Mouse (Mus musculus): Measurements from ENCODE around the gene Lhpp. TPM values are rescaled to one million over a fixed set of nuclear protein-coding genes. Genes with fewer than 3 reads are reported as not detected.

The Lhpp gene
- polyA plus RNA-seq, 1 experiment from 2014 or later, result 19.9 TPM

DNA sequence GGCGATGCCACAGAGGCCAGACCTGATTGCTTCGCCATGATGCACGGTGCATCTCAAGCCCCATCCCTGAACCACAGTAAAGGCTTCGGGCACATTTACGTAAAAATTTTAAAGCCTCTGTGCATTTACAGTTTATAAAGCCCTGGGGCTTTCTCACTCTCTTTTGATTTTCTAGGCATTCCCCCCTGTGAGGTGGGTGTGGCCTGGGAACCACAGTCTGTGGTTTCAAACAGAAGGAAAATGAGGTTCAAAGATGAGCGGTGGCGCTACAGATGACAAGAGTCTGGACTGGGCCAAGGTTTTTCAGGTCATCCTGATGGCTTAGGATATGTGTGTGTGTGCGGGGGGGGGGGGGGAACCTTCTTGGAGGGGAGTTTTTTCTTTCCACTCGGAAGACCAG lies 10.4 kb upstream of the Lhpp start:
- WGBS, result 2% methylated on average over 9 of the region's 9 CpGs
- Histone ChIP-seq H3K27me3 (peaks cover 98% of the 10 kb centered on the region), H3K36me3 (no peaks in the 10 kb centered on the region), H3K9me3 (no peaks in the 10 kb centered on the region), H3K9ac (0 out of 2 replicates have a peak overlapping the region, but pooled peaks have one; percentile 36), H3K4me2 (peak overlapping the region; percentile 82), H3K4me3 (peak overlapping the region; percentile 44), H3K4me1 (peaks cover 35% of the 10 kb centered on the region), H3K27ac (no peak overlapping the region)
- no peak for ATAC-seq (ENCODE audit: insufficient number of reproducible peaks, insufficient read depth, low FRiP score, low TSS enrichment, low read depth)

- Histone ChIP-seq H3K27me3 (peaks cover 89% of the 10 kb centered on the region), H3K9me3 (no peaks in the 10 kb centered on the region), H3K4me1 (peaks cover 39% of the 10 kb centered on the region), H3K9ac (no peak overlapping the region), H3K4me2 (no peak overlapping the region), H3K36me3 (no peaks in the 10 kb centered on the region), H3K27ac (no peak overlapping the region), H3K4me3 (no peak overlapping the region)
- 5% methylated on average over 8 of the region's 8 CpGs for WGBS
- ATAC-seq (ENCODE audit: insufficient number of reproducible peaks, insufficient read depth, low FRiP score, low TSS enrichment, low read depth), result no peak
Measured at GRCm38 (mm10) chr7:132600926-132601325, 9.5 kb upstream of the Lhpp start.

DNA sequence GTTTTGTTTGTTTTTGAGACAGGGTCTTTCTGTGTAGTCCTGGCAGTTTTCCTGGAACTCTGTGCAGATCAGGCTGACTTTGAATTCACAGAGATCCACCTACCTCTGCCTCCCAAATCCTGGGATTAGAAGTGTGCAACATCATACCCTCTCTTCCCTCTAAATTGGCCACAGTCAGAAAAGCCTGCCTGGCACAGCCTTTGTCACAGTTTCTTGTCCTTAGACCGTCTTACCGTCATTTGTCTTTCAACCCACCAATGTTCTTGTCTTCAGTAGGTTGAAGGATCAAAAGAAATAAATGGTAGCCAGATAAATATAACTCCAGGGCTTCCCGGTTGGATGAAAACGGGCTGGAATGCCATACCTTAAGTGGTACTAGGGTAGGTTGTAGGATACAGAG lies 5.7 kb upstream of the Lhpp start:
- Histone ChIP-seq H3K36me3 (no peaks in the 10 kb centered on the region), H3K9ac (no peak overlapping the region), H3K4me3 (no peak overlapping the region), H3K4me1 (peaks cover 10% of the 10 kb centered on the region), H3K27me3 (peaks cover 51% of the 10 kb centered on the region), H3K9me3 (no peaks in the 10 kb centered on the region), H3K4me2 (no peak overlapping the region), H3K27ac (no peak overlapping the region)
- ATAC-seq (ENCODE audit: insufficient number of reproducible peaks, insufficient read depth, low FRiP score, low TSS enrichment, low read depth), result no peak
- WGBS, result 83% methylated on average over 4 of the region's 4 CpGs

DNA sequence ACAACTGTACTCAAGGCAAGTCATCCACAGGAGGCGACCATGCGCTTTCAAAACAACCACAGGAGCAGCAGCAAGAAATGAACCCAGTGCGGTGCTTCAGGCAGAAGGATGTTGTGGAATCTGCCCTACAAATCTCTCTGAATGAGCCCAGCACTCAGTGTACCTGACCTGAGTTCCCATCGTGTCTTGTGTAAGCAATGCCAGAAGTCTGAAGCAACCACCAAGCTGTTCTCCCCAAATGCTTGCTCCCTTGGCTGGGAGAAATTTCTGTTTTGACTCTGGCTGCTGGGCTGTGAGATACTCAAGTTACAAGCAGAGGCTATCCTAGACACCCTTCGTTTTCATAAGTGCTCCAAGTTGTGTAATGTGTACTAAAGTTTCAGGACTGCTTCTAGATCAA lies 4.7 kb upstream of the Lhpp start:
- Histone ChIP-seq H3K4me2 (no peak overlapping the region), H3K27me3 (peaks cover 41% of the 10 kb centered on the region), H3K36me3 (no peaks in the 10 kb centered on the region), H3K9me3 (no peaks in the 10 kb centered on the region), H3K4me3 (no peak overlapping the region), H3K27ac (no peak overlapping the region), H3K9ac (no peak overlapping the region), H3K4me1 (peaks cover 8% of the 10 kb centered on the region; the same call in 1 of the 2 replicates)
- WGBS, result 46% methylated on average over 5 of the region's 5 CpGs
- ATAC-seq (ENCODE audit: insufficient number of reproducible peaks, insufficient read depth, low FRiP score, low TSS enrichment, low read depth), result no peak

DNA sequence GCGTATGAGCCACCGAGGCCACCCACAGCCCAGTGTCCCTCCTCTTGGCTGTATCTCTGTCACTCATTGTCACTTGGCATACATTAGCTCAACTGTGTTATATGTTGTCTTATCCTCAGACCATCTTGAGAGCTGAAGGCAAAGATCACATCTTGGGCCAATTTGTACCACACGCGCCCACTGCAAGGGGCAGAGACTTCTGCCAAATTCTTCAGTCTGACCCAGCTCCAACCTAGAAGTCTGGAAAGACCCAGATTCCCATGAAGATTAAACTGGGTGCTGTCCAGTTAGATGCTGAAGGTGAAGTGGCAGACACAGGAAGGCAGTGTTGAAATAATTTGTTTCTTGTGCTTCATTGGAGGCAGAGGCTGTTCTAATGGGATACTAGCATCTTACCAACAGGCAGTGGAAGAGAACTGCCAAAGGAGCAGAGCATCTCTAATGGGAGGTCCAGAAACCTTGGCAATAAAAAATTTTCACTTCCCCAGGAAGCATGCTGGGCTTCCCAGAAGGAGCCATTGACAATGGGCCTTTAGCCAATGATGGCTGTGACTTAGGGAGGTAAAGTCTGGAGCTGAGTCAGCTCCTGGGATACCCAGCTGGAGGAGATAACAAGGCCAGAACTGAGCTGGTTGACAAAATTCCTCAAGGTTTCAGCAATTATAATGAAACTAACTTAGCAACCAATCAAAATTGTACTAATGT lies 2.0 kb upstream of the Lhpp start:
- Histone ChIP-seq H3K4me1 (peaks cover 8% of the 10 kb centered on the region; the same call in 1 of the 2 replicates), H3K27me3 (peaks cover 14% of the 10 kb centered on the region), H3K4me3 (no peak overlapping the region), H3K27ac (no peak overlapping the region), H3K9ac (no peak overlapping the region), H3K4me2 (no peak overlapping the region), H3K9me3 (no peaks in the 10 kb centered on the region), H3K36me3 (no peaks in the 10 kb centered on the region)
- 89% methylated on average over 4 of the region's 4 CpGs for WGBS
- no peak for ATAC-seq (ENCODE audit: insufficient number of reproducible peaks, insufficient read depth, low FRiP score, low TSS enrichment, low read depth)

DNA sequence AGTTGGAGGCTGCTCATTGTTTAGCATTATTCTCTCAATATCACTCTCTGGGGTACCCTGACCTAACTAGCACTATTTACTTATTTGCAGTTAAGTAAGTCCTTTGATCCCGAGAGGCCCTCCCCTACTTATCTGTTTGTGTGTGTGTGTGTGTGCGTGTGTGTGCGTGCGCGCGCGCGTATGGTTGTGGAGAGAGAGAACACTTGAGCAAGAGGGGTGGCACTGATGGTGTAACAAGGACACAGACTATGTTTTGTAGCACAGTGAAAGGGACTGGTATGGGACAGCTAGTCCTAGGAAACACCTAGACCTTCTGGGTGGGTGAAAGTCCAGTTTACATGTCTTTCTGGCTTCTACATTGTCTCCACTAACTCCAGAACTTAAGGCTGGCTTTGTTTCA lies 1.1 kb downstream of the Lhpp start:
- Histone ChIP-seq H3K27me3 (no peaks in the 10 kb centered on the region; the same call in 1 of the 2 replicates), H3K9me3 (no peaks in the 10 kb centered on the region), H3K4me2 (no peak overlapping the region), H3K9ac (no peak overlapping the region), H3K36me3 (no peaks in the 10 kb centered on the region), H3K4me3 (no peak overlapping the region), H3K4me1 (peaks cover 8% of the 10 kb centered on the region; the same call in 1 of the 2 replicates), H3K27ac (no peak overlapping the region)
- 93% methylated on average over 8 of the region's 8 CpGs for WGBS
- ATAC-seq (ENCODE audit: insufficient number of reproducible peaks, insufficient read depth, low FRiP score, low TSS enrichment, low read depth), result no peak

DNA sequence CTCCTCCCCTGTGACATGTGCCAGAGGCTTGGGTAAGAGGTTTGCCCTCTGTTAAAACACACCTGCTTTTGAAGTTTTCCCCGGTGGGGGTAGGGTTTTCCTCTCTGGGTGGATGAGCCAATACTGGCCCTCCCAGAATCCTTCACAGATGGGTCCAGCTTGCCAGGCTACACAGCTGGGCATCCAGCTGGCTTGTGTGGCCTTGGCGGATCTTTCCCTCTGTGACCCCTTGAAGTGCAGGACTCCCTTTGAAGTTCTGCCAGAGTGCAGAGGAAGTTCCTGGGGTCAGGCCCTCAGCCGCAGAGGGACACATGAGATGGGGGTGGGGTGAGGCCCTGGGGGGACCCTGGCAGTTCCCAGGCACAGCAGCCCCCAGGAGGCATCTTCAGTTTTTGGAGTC lies 4.9 kb downstream of the Lhpp start:
- no peak for ATAC-seq (ENCODE audit: insufficient number of reproducible peaks, insufficient read depth, low FRiP score, low TSS enrichment, low read depth)
- Histone ChIP-seq H3K36me3 (no peaks in the 10 kb centered on the region), H3K4me1 (peaks cover 4% of the 10 kb centered on the region; the same call in 1 of the 2 replicates), H3K27ac (no peak overlapping the region), H3K4me3 (no peak overlapping the region), H3K9ac (no peak overlapping the region), H3K9me3 (no peaks in the 10 kb centered on the region), H3K4me2 (no peak overlapping the region), H3K27me3 (0 out of 2 replicates have a peak, but pooled peaks cover 4% of the 10 kb centered on the region)
- WGBS, result 7% methylated on average over 3 of the region's 3 CpGs

DNA sequence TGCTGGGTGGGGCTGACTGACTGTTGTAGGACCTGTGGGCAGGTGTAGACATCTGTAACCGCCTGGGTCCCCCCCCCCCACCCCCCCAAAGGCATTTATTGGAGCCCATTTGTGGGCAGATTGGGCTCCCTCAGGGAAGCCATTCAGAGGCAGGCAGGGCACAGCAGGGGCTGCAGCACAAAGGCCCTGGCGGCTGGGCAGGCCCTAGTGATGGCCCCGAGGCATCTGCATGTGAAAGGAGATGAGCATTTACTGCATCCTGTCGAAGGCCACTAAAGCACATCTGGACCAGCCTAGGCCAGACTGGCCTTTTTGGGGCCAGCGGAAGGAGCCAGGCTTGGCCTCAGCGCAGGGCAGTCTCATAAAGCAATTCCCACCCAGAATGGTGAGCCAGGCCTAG lies 6.0 kb downstream of the Lhpp start:
- H3K4me2 ChIP-seq, result no peak overlapping the region
- H3K36me3 ChIP-seq, result no peaks in the 10 kb centered on the region
- H3K4me3 ChIP-seq, result no peak overlapping the region
- no peak overlapping the region for H3K9ac ChIP-seq
- H3K4me1 ChIP-seq, result peaks cover 4% of the 10 kb centered on the region; the same call in 1 of the 2 replicates
- no peak for ATAC-seq (ENCODE audit: insufficient number of reproducible peaks, insufficient read depth, low FRiP score, low TSS enrichment, low read depth)
- no peak overlapping the region for H3K27ac ChIP-seq
- no peaks in the 10 kb centered on the region for H3K9me3 ChIP-seq
- WGBS, result 31% methylated on average over 6 of the region's 6 CpGs
- H3K27me3 ChIP-seq, result 0 out of 2 replicates have a peak, but pooled peaks cover 4% of the 10 kb centered on the region

DNA sequence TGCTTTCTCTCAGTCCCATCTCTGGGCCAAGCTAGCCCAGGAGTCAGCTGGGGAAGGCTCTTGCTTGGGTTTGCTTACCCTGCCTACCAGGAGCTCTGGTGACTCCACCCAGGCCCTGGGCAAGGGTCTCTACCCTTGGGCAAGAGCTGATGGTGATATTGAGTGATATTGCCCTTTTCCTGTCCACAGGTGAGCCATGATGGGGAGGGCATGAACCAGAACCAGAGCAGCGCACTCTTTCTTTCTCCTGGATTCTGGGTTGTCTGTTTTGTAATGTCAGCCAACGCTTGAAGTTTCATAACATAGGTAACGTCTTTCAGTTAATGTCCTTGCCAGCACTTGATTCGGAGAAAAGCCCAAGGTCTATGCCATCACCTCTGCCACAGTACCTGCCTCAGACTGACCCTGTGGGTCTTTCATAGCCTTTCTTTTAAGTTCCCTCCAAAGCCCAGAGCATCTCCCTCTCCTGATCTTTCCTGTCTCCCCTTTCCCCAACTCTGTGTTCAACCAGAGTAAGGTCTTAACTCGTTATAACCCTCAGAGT lies 6.7 kb downstream of the Lhpp start:
- 83% methylated on average over 5 of the region's 5 CpGs for WGBS
- no peak overlapping the region for H3K9ac ChIP-seq
- no peaks in the 10 kb centered on the region for H3K9me3 ChIP-seq
- H3K27me3 ChIP-seq, result 0 out of 2 replicates have a peak, but pooled peaks cover 4% of the 10 kb centered on the region
- no peak overlapping the region for H3K27ac ChIP-seq
- H3K4me2 ChIP-seq, result no peak overlapping the region
- no peak for ATAC-seq (ENCODE audit: insufficient number of reproducible peaks, insufficient read depth, low FRiP score, low TSS enrichment, low read depth)
- peaks cover 4% of the 10 kb centered on the region; the same call in 1 of the 2 replicates for H3K4me1 ChIP-seq
- H3K36me3 ChIP-seq, result no peaks in the 10 kb centered on the region
- H3K4me3 ChIP-seq, result no peak overlapping the region

GRCm38 (mm10) chr7:132619549-132619948 lies 9.1 kb downstream of the Lhpp start:
- Histone ChIP-seq H3K9me3 (no peaks in the 10 kb centered on the region), H3K27me3 (0 out of 2 replicates have a peak, but pooled peaks cover 4% of the 10 kb centered on the region), H3K4me3 (no peak overlapping the region), H3K9ac (no peak overlapping the region), H3K4me1 (peaks cover 4% of the 10 kb centered on the region; the same call in 1 of the 2 replicates), H3K27ac (no peak overlapping the region), H3K4me2 (no peak overlapping the region), H3K36me3 (no peaks in the 10 kb centered on the region)
- ATAC-seq (ENCODE audit: insufficient number of reproducible peaks, insufficient read depth, low FRiP score, low TSS enrichment, low read depth), result no peak
- WGBS, result 85% methylated on average over 8 of the region's 8 CpGs

- 90% methylated on average over 15 of the region's 15 CpGs for WGBS
- H3K27ac ChIP-seq, result no peak overlapping the region
Measured at GRCm38 (mm10) chr7:132619975-132620918, 9.8 kb downstream of the Lhpp start.

More at GRCm38 (mm10) chr7:132619975-132620918, 9.8 kb downstream of the Lhpp start:
- H3K36me3 ChIP-seq, result no peaks in the 10 kb centered on the region
- no peak overlapping the region for H3K9ac ChIP-seq
- H3K4me1 ChIP-seq, result peaks cover 2% of the 10 kb centered on the region; the same call in 1 of the 2 replicates
- no peak overlapping the region for H3K4me3 ChIP-seq
- 0 out of 2 replicates have a peak, but pooled peaks cover 4% of the 10 kb centered on the region for H3K27me3 ChIP-seq
- ATAC-seq (ENCODE audit: insufficient number of reproducible peaks, insufficient read depth, low FRiP score, low TSS enrichment, low read depth), result no peak
- no peak overlapping the region for H3K4me2 ChIP-seq
- H3K9me3 ChIP-seq, result no peaks in the 10 kb centered on the region

All from embryonic facial prominence, embryonic 13.5 days (tissue).